In genomic region chr6:138140336-138140735, GRCm38 (mm10) we compare ENCODE assay signal across 9 mouse cellular contexts. TPM values are rescaled to one million over a fixed set of nuclear protein-coding genes. Genes with fewer than 3 reads are reported as not detected.
DNase-seq lines count a peak whose midpoint lies in the region; ATAC-seq lines count a peak whose summit lies in the region.
"Had no signal": no experiment of that assay in that cellular context is flagged by ENCODE, and none has a peak within 500 bp of the region (broad histone marks: within the 10 kb centered on the region; RNA-seq: fewer than 3 reads in every experiment).

No protein-coding gene starts in this region.

- H3K9ac ChIP-seq in forebrain, embryonic 13.5 days: peak overlapping the region; percentile 58
- H3K9ac ChIP-seq in limb, embryonic 12.5 days (replicated peaks): peak overlapping the region; percentile 55
- peak overlapping the region; percentile 60 for H3K9ac ChIP-seq in midbrain, embryonic 11.5 days (ENCODE audit: low read length)
- H3K9ac ChIP-seq in stomach, embryonic 16.5 days (ENCODE audit: low read length): peak overlapping the region; percentile 76

- peak overlapping the region; percentile 74 for H3K4me2 ChIP-seq in forebrain, embryonic 13.5 days
- H3K4me2 ChIP-seq in limb, embryonic 12.5 days: peak overlapping the region; percentile 58
- peak overlapping the region; percentile 65 for H3K4me2 ChIP-seq in midbrain, embryonic 11.5 days
- peak overlapping the region; percentile 76 for H3K4me2 ChIP-seq in stomach, embryonic 16.5 days (ENCODE audit: low read depth, low read length)

- H3K36me3 ChIP-seq in forebrain, embryonic 13.5 days (ENCODE audit: poor library complexity, severe bottlenecking): no peaks in the 10 kb centered on the region
- no peaks in the 10 kb centered on the region for H3K36me3 ChIP-seq in limb, embryonic 12.5 days
- H3K36me3 ChIP-seq in midbrain, embryonic 11.5 days (ENCODE audit: control insufficient read depth, insufficient read depth, low read length): no peaks in the 10 kb centered on the region
- no peaks in the 10 kb centered on the region for H3K36me3 ChIP-seq in stomach, embryonic 16.5 days (ENCODE audit: control insufficient read depth, insufficient read depth, low read length)
- H3K36me3 ChIP-seq: G1E had no signal

- under 1% methylated on average over 16 of the region's 16 CpGs for WGBS in forebrain, embryonic 13.5 days
- WGBS in limb, embryonic 12.5 days: under 1% methylated on average over 16 of the region's 16 CpGs
- WGBS in midbrain, embryonic 11.5 days: under 1% methylated on average over 16 of the region's 16 CpGs
- WGBS in stomach, embryonic 16.5 days: 0% methylated on average over 16 of the region's 16 CpGs

- ATAC-seq in forebrain, embryonic 13.5 days: peak; percentile 82
- peak; percentile 87 for ATAC-seq in limb, embryonic 12.5 days (ENCODE audit: insufficient number of reproducible peaks, insufficient read depth, low FRiP score, low TSS enrichment, low read depth)
- ATAC-seq in midbrain, embryonic 11.5 days (ENCODE audit: low FRiP score): peak; percentile 94
- peak; percentile 77; the same call in 1 of the 2 replicates for ATAC-seq in stomach, embryonic 16.5 days (ENCODE audit: insufficient read depth, low FRiP score)

- no peaks in the 10 kb centered on the region for H3K27me3 ChIP-seq in forebrain, embryonic 13.5 days
- H3K27me3 ChIP-seq in limb, embryonic 12.5 days: no peaks in the 10 kb centered on the region
- no peaks in the 10 kb centered on the region for H3K27me3 ChIP-seq in midbrain, embryonic 11.5 days (ENCODE audit: control insufficient read depth, insufficient read depth, low read length)
- no peaks in the 10 kb centered on the region for H3K27me3 ChIP-seq in stomach, embryonic 16.5 days (ENCODE audit: control insufficient read depth, insufficient read depth, low read length)

- H3K9me3 ChIP-seq in forebrain, embryonic 13.5 days (replicated peaks): no peaks in the 10 kb centered on the region
- H3K9me3 ChIP-seq in limb, embryonic 12.5 days: no peaks in the 10 kb centered on the region
- no peaks in the 10 kb centered on the region for H3K9me3 ChIP-seq in midbrain, embryonic 11.5 days (ENCODE audit: control insufficient read depth, low read length)
- H3K9me3 ChIP-seq in stomach, embryonic 16.5 days (replicated peaks; ENCODE audit: control insufficient read depth, low read length): no peaks in the 10 kb centered on the region

- peak; percentile 80 for DNase-seq in ovary, adult 18-20 months (ENCODE audit: low spot score)
- DNase-seq in ovary, postnatal 10 days (ENCODE audit: low spot score): no peak
- DNase-seq in heart, postnatal 36 days: peak; percentile 55 to 67
- DNase-seq in midbrain, embryonic 11.5 days (ENCODE audit: low spot score, missing footprints): peak; percentile 96
- DNase-seq in right cerebral cortex, postnatal 25 days: no peak

- peaks cover 21% of the 10 kb centered on the region for H3K4me1 ChIP-seq in forebrain, embryonic 13.5 days
- peaks cover 36% of the 10 kb centered on the region for H3K4me1 ChIP-seq in limb, embryonic 12.5 days (replicated peaks)
- H3K4me1 ChIP-seq in midbrain, embryonic 11.5 days (ENCODE audit: control insufficient read depth, insufficient read depth, low read length): no peaks in the 10 kb centered on the region; the same call in 1 of the 2 replicates
- peaks cover 15% of the 10 kb centered on the region for H3K4me1 ChIP-seq in stomach, embryonic 16.5 days (ENCODE audit: control insufficient read depth, insufficient read depth, low read length)

- H3K27ac ChIP-seq in forebrain, embryonic 13.5 days: no peak overlapping the region; the same call in 1 of the 2 replicates
- H3K27ac ChIP-seq in limb, embryonic 12.5 days: peak overlapping the region; percentile 54
- no peak overlapping the region for H3K27ac ChIP-seq in midbrain, embryonic 11.5 days (ENCODE audit: low read depth, low read length)
- H3K27ac ChIP-seq in stomach, embryonic 16.5 days (ENCODE audit: low read length): peak overlapping the region; percentile 88

- peak overlapping the region; percentile 45 for H3K4me3 ChIP-seq in forebrain, embryonic 13.5 days
- peak overlapping the region; percentile 46 for H3K4me3 ChIP-seq in limb, embryonic 12.5 days (replicated peaks)
- H3K4me3 ChIP-seq in midbrain, embryonic 11.5 days (ENCODE audit: low read depth, low read length): peak overlapping the region; percentile 35
- peak overlapping the region; percentile 62 for H3K4me3 ChIP-seq in stomach, embryonic 16.5 days (replicated peaks; ENCODE audit: low read length)

- intact Hi-C loops in heart, postnatal 36 days (cut with DNase I): no loop called here

RNA-seq across cellular contexts. Expression of gene Mgst1, which starts 0.2 kb away (rescaled TPM):
- 36.2 and 44.1 TPM in 2 replicates for polyA plus RNA-seq in forebrain, embryonic 13.5 days (2015; fragmentation: Nextera tagmentation; extraction: Ambion mirVana)
- 100 to 1,000 TPM in 1 of 2 experiments, 10 to 100 TPM in 1; 78.9 to 101 TPM for total RNA-seq in heart, postnatal 36 days (2021)
- polyA plus RNA-seq in limb, embryonic 12.5 days (2016; fragmentation: Nextera tagmentation; extraction: Ambion mirVana): 128 and 129 TPM in 2 replicates
- 53.2 and 58.4 TPM in 2 replicates for polyA plus RNA-seq in midbrain, embryonic 11.5 days (2014; fragmentation: Nextera tagmentation; extraction: Ambion mirVana)
- polyA plus RNA-seq in stomach, embryonic 16.5 days (2015; fragmentation: Nextera tagmentation; extraction: Ambion mirVana): 247 and 281 TPM in 2 replicates
- total RNA-seq: G1E had no signal
- polyA plus RNA-seq: G1E had no signal

Comparison
In these comparisons a context has a peak if more than half of its experiments do, and no peak if none do; other contexts are left out.
1. DNase-seq: peak in ovary, adult 18-20 months (single experiment), heart, postnatal 36 days (2 of 2) and midbrain, embryonic 11.5 days (single experiment); none in ovary, postnatal 10 days (single experiment) and right cerebral cortex, postnatal 25 days (single experiment).
2. H3K27ac ChIP-seq: peak in limb, embryonic 12.5 days (single experiment) and stomach, embryonic 16.5 days (single experiment); none in forebrain, embryonic 13.5 days (single experiment) and midbrain, embryonic 11.5 days (single experiment).
3. Peak in every context shown above with its lines, with median percentiles within 50 percentile points of each other: ATAC-seq, H3K4me2 ChIP-seq, H3K4me3 ChIP-seq and H3K9ac ChIP-seq.